Mouse (Mus musculus) ES-Bruce4 (cell line): ENCODE data around the gene Gm49416.
"Not testable (repeated sequence)": the region's sequence is repeated elsewhere in the genome, so short reads cannot be mapped to it uniquely, and the experiment has no call there.

Experiments
- CTCF ChIP-seq: IDR thresholded peaks from one replicate; pipeline ENCODE4 v1.8.1; 2011; ENCODE audit warnings: low read depth, low read length
- POLR2A ChIP-seq: IDR thresholded peaks from one replicate; pipeline ENCODE4 v1.8.1; 2011; ENCODE audit warnings: low read length; ENCODE audit not compliant: insufficient read depth

- TF ChIP-seq CTCF, POLR2A: not testable (repeated sequence)
Measured at GRCm38 (mm10) chr19:8896231-8896630, 7.5 kb downstream of the Gm49416 start.
